Mouse (Mus musculus) spleen, postnatal 10 days (tissue): ENCODE data around the gene Lpcat2.

Experiments used
- DNase-seq, 2 experiments: peaks; one replicate each; pipeline ENCODE4 v3.0.0; 2021 to 2022; ENCODE audit warnings: low spot score in 2 of 2

Lpcat2 gene

GRCm38 (mm10) chr8:92908448-92908847 is 53.3 kb downstream of the Lpcat2 start:
- DNase-seq, result no peak

GRCm38 (mm10) chr8:92911477-92911876 is 56.3 kb downstream of the Lpcat2 start:
- DNase-seq, result no peak

- DNase-seq, result no peak
Measured at GRCm38 (mm10) chr8:92913396-92913795, 58.3 kb downstream of the Lpcat2 start.

GRCm38 (mm10) chr8:92916082-92916481 is 60.9 kb downstream of the Lpcat2 start:
- no peak for DNase-seq

GRCm38 (mm10) chr8:92921768-92922167 is 66.6 kb downstream of the Lpcat2 start:
- DNase-seq, result no peak

GRCm38 (mm10) chr8:92928986-92929385 is 73.8 kb downstream of the Lpcat2 start:
- DNase-seq, result no peak

- DNase-seq, result no peak
Measured at GRCm38 (mm10) chr8:92938056-92938455, 82.9 kb downstream of the Lpcat2 start.

GRCm38 (mm10) chr8:92949071-92949470 is 93.9 kb downstream of the Lpcat2 start:
- DNase-seq, result no peak

- no peak for DNase-seq
Measured at GRCm38 (mm10) chr8:92950639-92951371, 95.7 kb downstream of the Lpcat2 start.

GRCm38 (mm10) chr8:92954044-92954443 is 98.9 kb downstream of the Lpcat2 start:
- no peak for DNase-seq

GRCm38 (mm10) chr8:92959779-92960178 is 104.6 kb downstream of the Lpcat2 start, which contains the start of gene Slc6a2:
Gene Slc6a2, plus strand, starts transcription at chr8:92960079.
- DNase-seq, result no peak

- DNase-seq, result no peak
Measured at GRCm38 (mm10) chr8:92960451-92960911, 105.3 kb downstream of the Lpcat2 start.

- no peak for DNase-seq
Measured at GRCm38 (mm10) chr8:92961088-92961487, 105.9 kb downstream of the Lpcat2 start.

GRCm38 (mm10) chr8:92964556-92964955 is 109.4 kb downstream of the Lpcat2 start:
- no peak for DNase-seq
